Mouse (Mus musculus) forebrain, embryonic 14.5 days (tissue): ENCODE measurements around the gene AI413582. TPM values are rescaled to one million over a fixed set of nuclear protein-coding genes. Genes with fewer than 3 reads are reported as not detected.

Experiments
- ATAC-seq: fragments of 200-750 bp; cut with Nextera tagmentation; 2 replicates; pipeline ENCODE4 v1.8.0; 2017; ENCODE audit warnings: mild to moderate bottlenecking, moderate library complexity
- DNase-seq: peaks from one replicate; pipeline ENCODE4 v3.0.0-alpha.2; 2015; ENCODE audit warnings: low spot score
- H3K27ac ChIP-seq: fragments of 300-500 bp; sonication (generic); 2 replicates; pipeline ENCODE4 v1.5.1; 2014; ENCODE audit warnings: low read depth, mild to moderate bottlenecking, control low read depth, low read length, moderate library complexity
- H3K27me3 ChIP-seq: fragments of 300-500 bp; sonication (generic); replicated peaks from 2 replicates; pipeline ENCODE4 v1.6.1; 2014; ENCODE audit warnings: low read length, control low read depth, mixed read lengths; ENCODE audit not compliant: control insufficient read depth, insufficient read depth
- H3K36me3 ChIP-seq: fragments of 300-500 bp; sonication (generic); 2 replicates; pipeline ENCODE4 v1.6.1; 2014; ENCODE audit warnings: low read length, control low read depth; ENCODE audit not compliant: control insufficient read depth, insufficient read depth
- H3K4me1 ChIP-seq: fragments of 300-500 bp; sonication (generic); 2 replicates; pipeline ENCODE4 v1.6.1; 2014; ENCODE audit warnings: antibody characterized with exemption, low read length, control low read depth; ENCODE audit not compliant: control insufficient read depth, insufficient read depth
- H3K4me2 ChIP-seq: fragments of 300-500 bp; sonication (generic); 2 replicates; pipeline ENCODE4 v1.6.1; 2014; ENCODE audit warnings: mild to moderate bottlenecking, control low read depth, low read length
- H3K4me3 ChIP-seq: fragments of 300-500 bp; sonication (generic); 2 replicates; pipeline ENCODE4 v1.5.1; 2014; ENCODE audit warnings: low read depth, low read length, control low read depth
- H3K9ac ChIP-seq: fragments of 300-500 bp; sonication (generic); 2 replicates; pipeline ENCODE4 v1.6.1; 2014; ENCODE audit warnings: mild to moderate bottlenecking, low read length, control low read depth, moderate library complexity
- H3K9me3 ChIP-seq: fragments of 300-500 bp; sonication (generic); replicated peaks from 2 replicates; pipeline ENCODE4 v1.6.1; 2016; ENCODE audit warnings: low read length, control low read depth, mixed read lengths; ENCODE audit not compliant: control insufficient read depth
- WGBS: fragments of 180-500 bp; shearing (Covaris S2); extraction: QIAGEN DNeasy Blood & Tissue Kit; methylation state at CpG from one replicate; pipeline ENCODE4 v1.1.7; 2014; 5-methylcytosine and 5-hydroxymethylcytosine counted together
- polyA plus RNA-seq: library from polyadenylated mRNA; unstranded; fragments of >200 nt; fragmentation: Nextera tagmentation; extraction: Ambion mirVana; gene quantifications from 2 replicates; pipeline ENCODE4 v1.2.1, GENCODE M21; 2014

Gene AI413582
- polyA plus RNA-seq, 1 experiment from 2014 or later: 46.2 TPM

DNA sequence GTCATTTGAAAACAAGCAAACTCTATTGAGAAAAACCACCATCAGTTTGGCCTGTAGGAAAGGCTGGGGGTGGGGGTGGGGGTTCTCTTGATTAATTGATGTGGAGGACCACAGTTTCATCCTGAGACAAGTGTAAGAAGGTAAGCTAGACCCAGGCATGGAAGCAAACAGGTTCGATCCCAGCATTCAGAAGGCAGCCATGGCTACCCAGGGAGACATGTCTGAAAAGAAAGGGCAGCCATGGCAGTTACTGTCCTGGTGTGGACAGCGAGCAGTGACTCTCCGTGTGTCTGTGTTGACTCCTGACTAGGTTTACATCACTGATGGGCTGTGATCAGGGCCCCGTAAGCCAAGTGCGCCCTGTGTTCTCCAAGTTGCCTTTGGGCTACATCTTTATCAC lies 44.3 kb downstream of the AI413582 start, which contains the start of gene Grm4:
TSS of gene Grm4 (minus strand) at position 101 of the 400 bp plus-strand sequence.
- peak within 1 kb of the TSS; percentile 28; the same call in 1 of the 2 replicates for H3K4me2 ChIP-seq
- no peak within 1 kb of the TSS for H3K9ac ChIP-seq
- H3K27ac ChIP-seq: no peak within 1 kb of the TSS
- H3K27me3 ChIP-seq: peaks cover 17% of the 10 kb centered on the region
- no peak for ATAC-seq
- no peak for DNase-seq
- no peaks in the 10 kb centered on the region for H3K36me3 ChIP-seq
- H3K9me3 ChIP-seq: no peaks in the 10 kb centered on the region
- H3K4me3 ChIP-seq: no peak within 1 kb of the TSS
- H3K4me1 ChIP-seq: 0 out of 2 replicates have a peak, but pooled peaks cover 3% of the 10 kb centered on the region
- 70% methylated on average over 5 of the region's 5 CpGs for WGBS

DNA sequence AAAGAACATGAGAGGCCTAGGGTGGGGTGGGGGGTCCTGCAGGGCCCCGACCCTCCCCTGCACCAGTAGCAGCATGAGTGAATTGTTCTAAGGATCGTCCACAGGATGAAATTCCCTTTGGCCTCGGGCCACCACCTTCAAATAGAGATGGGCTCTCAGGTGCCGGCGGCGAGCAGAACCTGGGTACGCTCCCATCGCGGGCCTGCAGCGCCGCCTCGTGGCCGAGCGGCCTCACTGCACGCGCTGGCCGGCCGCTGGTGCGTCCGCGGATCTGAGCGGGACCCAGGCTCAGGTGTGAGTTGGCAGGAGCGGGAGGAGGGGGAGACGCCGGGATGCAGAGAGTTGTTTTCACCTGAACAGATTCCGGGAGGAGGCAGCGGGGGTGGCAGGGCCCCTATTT lies 45.0 kb downstream of the AI413582 start:
- DNase-seq (peak; percentile 66), ATAC-seq (peak; percentile 56; the same call in 1 of the 2 replicates)
- no peak overlapping the region for H3K4me3 ChIP-seq
- no peak overlapping the region for H3K9ac ChIP-seq
- peaks cover 17% of the 10 kb centered on the region for H3K27me3 ChIP-seq
- no peak overlapping the region for H3K27ac ChIP-seq
- peak overlapping the region; percentile 28; the same call in 1 of the 2 replicates for H3K4me2 ChIP-seq
- no peaks in the 10 kb centered on the region for H3K9me3 ChIP-seq
- no peaks in the 10 kb centered on the region for H3K36me3 ChIP-seq
- under 1% methylated on average over 27 of the region's 27 CpGs for WGBS
- H3K4me1 ChIP-seq: 0 out of 2 replicates have a peak, but pooled peaks cover 3% of the 10 kb centered on the region

DNA sequence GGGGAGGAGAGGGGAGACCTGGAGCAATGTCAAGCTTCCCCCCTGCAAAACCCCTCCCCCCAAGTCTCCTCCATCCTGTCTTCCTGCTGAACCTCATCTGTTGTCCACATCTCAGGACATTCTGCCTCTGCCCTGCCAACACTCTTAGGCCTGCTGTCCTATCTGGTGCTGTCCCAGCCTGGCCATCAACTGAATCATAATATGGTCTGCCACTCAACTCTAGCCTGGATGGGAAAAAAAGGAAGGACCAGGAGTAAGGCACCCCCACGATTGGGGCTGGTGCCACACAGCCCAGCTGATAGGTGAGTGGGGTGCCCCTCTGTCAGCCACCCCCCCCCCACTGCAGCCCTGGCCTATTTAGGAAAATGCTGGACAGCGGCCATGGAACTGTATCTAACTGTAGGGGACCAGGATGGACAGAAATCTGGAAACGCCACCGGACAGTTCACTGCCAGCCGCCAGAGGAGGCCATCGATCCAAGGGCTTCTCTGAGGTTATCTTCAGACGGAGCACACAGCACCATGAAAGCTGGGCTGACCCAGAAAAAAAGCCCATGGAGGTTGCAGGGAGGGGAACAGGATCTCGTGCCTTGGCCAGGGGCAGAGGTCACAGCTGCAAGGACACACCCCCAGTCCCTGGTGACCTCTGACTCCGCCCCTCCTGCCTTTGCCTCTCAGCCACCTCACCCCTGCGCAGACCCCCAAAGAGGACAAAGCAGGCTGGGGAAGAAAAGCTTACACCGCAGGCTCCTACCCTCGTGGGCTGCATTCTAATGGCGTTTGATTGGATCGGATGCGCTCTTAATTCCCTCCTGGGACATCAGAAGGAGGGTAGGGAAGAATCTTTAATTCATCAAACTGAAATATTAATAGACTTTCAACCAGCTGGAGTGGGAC lies 46.6 kb downstream of the AI413582 start:
- DNase-seq: no peak

DNA sequence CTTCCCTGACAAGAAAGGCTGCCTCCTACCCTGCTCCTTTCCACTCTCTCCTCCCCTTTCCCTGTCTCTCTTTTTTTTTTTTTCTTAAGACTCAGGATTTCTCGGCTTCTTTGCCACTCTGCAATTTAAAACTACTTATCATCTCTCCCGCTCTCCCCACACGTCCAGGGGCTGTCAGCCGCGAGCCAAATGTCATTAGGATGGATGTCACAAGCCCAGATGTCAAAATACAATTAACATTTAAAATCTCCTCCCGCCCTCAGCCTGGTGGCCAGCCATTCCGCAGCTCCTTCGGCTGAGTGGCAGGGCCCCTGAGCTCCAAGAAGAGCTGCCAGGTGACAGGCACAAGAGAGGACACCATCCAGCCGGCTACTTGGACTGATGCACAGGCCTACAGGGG lies 47.3 kb downstream of the AI413582 start:
- H3K27ac ChIP-seq: no peak overlapping the region
- WGBS: 8% methylated on average over 9 of the region's 9 CpGs
- H3K4me2 ChIP-seq: no peak overlapping the region
- H3K9me3 ChIP-seq: no peaks in the 10 kb centered on the region
- ATAC-seq (peak; percentile 47), DNase-seq (peak; percentile 45)
- no peak overlapping the region for H3K9ac ChIP-seq
- H3K4me3 ChIP-seq: no peak overlapping the region
- H3K36me3 ChIP-seq: no peaks in the 10 kb centered on the region
- H3K27me3 ChIP-seq: peaks cover 35% of the 10 kb centered on the region
- H3K4me1 ChIP-seq: peaks cover 5% of the 10 kb centered on the region; the same call in 1 of the 2 replicates

More for the DNA sequence above, 46.6 kb downstream of the AI413582 start:
- H3K4me3 ChIP-seq: no peak overlapping the region
- no peaks in the 10 kb centered on the region for H3K36me3 ChIP-seq
- H3K9me3 ChIP-seq: no peaks in the 10 kb centered on the region
- no peak for ATAC-seq
- 0 out of 2 replicates have a peak, but pooled peaks cover 3% of the 10 kb centered on the region for H3K4me1 ChIP-seq
- H3K4me2 ChIP-seq: no peak overlapping the region
- peaks cover 29% of the 10 kb centered on the region for H3K27me3 ChIP-seq
- no peak overlapping the region for H3K27ac ChIP-seq
- H3K9ac ChIP-seq: no peak overlapping the region
- WGBS: 32% methylated on average over 15 of the region's 15 CpGs

DNA sequence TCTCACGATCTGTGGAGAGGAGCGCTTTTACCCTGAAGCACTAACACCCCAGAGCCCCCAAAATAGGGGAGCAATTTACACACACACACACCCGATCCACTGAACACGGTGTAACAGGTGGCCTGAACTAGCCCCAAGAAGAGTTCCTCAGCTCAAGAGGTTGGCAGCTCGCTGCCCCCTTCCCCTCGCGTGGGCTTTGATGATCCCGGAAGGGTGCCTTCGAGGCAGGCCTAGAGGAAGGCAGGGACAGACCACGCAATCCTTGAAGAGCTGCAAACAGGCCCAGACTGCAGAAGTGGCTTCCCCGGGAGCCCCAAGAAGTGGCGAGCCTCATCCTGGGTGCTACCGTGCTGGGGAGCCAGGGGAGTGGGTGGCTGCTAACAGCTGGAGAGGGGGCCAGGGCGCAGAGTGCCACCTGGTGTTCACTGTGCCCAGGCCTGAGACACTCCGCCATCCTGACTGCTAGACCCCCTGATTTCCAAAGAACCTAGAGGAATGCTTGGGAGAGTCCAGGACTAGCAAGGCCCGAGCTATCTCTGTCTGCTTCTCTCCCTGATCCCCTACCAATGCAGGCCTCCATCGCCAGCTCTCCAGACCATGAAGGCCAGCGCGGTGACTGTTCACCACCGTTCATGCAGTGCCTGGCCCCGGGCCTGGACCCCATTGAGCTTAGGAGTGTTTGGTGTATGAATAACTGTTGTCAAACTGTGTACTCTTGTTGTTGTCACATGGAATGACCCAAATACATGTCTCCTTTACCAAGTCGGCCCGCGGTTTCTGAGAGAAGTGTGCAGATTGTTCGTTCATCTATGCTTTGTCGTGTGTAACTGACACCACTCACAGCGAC lies 51.4 kb downstream of the AI413582 start:
- ATAC-seq: peak; percentile 42; the same call in 1 of the 2 replicates
- Histone ChIP-seq H3K4me3 (peak overlapping the region; percentile 58), H3K27ac (no peak overlapping the region), H3K36me3 (no peaks in the 10 kb centered on the region), H3K9me3 (no peaks in the 10 kb centered on the region), H3K4me1 (peaks cover 15% of the 10 kb centered on the region), H3K4me2 (peak overlapping the region; percentile 97), H3K9ac (peak overlapping the region; percentile 29), H3K27me3 (peaks cover 41% of the 10 kb centered on the region)
- DNase-seq: peak; percentile 38
- 28% methylated on average over 27 of the region's 27 CpGs for WGBS

Other genes with a start within 250 kb of the AI413582 start
- 2.0 and 2.4 TPM in 2 replicates for gene Grm4, start 44.4 kb downstream of the AI413582 start, polyA plus RNA-seq
- gene Hmga1, start 9.3 kb downstream of the AI413582 start, polyA plus RNA-seq: 132 TPM in 2 replicates
- 175 and 178 TPM in 2 replicates for gene Nudt3, start 57.7 kb upstream of the AI413582 start, polyA plus RNA-seq
- gene RPS10-NUDT3, start 69.5 kb upstream of the AI413582 start, polyA plus RNA-seq: not detected in 2 replicates
- gene Rps10, start 70.9 kb upstream of the AI413582 start, polyA plus RNA-seq: 603 and 789 TPM in 2 replicates
- 22.2 and 25.2 TPM in 2 replicates for gene Pacsin1, start 89.8 kb upstream of the AI413582 start, polyA plus RNA-seq
- 0.44 TPM in 1 of 2 replicates, not detected in the other for gene Spdef, start 163.2 kb upstream of the AI413582 start, polyA plus RNA-seq